In the genomic region with DNA sequence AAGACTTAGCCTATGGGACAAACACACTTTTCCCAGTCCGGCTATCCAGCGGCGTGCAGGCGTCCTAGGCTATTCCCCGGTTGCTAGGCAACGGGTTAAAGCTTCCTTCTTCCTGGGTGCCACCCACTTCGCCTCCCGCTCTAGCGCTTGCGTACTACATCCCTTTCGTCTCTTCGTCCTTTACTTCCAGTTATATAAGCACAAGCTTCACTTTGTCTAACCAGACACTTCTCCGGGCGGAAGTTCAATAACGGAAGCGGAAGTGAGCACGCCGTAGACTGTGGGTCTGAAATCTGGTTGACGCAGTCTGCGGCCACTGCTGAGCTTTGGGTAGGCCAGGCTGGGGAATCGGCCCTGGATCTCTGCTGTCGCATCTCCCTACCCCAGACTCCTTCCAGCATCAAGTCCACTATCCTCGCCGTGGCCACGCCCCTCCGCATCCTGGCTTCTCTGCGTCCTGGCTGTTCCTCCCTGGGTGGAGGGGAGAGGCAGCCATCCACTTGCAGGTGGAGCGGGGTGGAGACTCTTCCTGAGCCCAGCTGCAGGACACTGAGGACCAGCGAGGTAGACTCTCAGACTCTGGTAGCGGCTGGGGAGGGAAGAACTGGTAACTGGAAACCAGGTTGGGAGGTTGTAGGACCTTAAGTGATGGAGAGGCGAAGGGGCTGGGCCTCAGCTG, we compare ENCODE assay signal across 8 mouse cellular contexts. TPM values are rescaled to one million over a fixed set of nuclear protein-coding genes. Genes with fewer than 3 reads are reported as not detected.
DNase-seq lines count a peak whose midpoint lies in the region; ATAC-seq and TF ChIP-seq lines count a peak whose summit lies in the region.

A gene (plus strand): TSS at position 206 of the 679 bp plus-strand sequence.

- intact Hi-C loops in gastrocnemius, adult 2 months (cut with DNase I), result loop anchor here (1.0 kb wide), 1 partner anchor 331 kb away; no protein-coding TSS in a partner anchor
- intact Hi-C loops in left cerebral cortex, adult 2 months (cut with DNase I), result loop anchor here (2.0 kb wide), 1 partner anchor 15 kb away; no protein-coding TSS in a partner anchor

- peak within 1 kb of the TSS; percentile 86 for H3K4me2 ChIP-seq in hindbrain, postnatal 0 days (ENCODE audit: low read depth, low read length)

- H3K4me1 ChIP-seq in hindbrain, postnatal 0 days (ENCODE audit: insufficient read depth, low read length), result peaks cover 6% of the 10 kb centered on the region

- H3K27me3 ChIP-seq in hindbrain, postnatal 0 days (ENCODE audit: insufficient read depth, low read length), result no peaks in the 10 kb centered on the region

- peak; percentile 98 for ATAC-seq in activated CD4-positive, CD25-positive, alpha-beta regulatory T cell, adult 4 months
- peak; percentile 98 for ATAC-seq in common myeloid progenitor, adult 5-6 weeks (replicated peaks; ENCODE audit: low read depth, poor library complexity, severe bottlenecking)
- ATAC-seq in hindbrain, postnatal 0 days, result peak; percentile 98
- ATAC-seq in megakaryocyte, adult 5-6 weeks (ENCODE audit: poor library complexity, severe bottlenecking), result peak; percentile 98

- H3K36me3 ChIP-seq in hindbrain, postnatal 0 days (ENCODE audit: insufficient read depth, low read length), result no peaks in the 10 kb centered on the region

- WGBS in hindbrain, postnatal 0 days, result under 1% methylated on average over 31 of the region's 31 CpGs

- DNase-seq in gastrocnemius, adult 2 months, result peak; percentile 90
- DNase-seq in hindbrain, postnatal 0 days (ENCODE audit: low spot score), result peak; percentile 97
- peak; percentile 83 to 90 for DNase-seq in left cerebral cortex, adult 2 months (ENCODE audit: extremely low spot score in 1 of 2, low spot score in 2 of 2)
- DNase-seq in right cerebral cortex, adult 2 months (ENCODE audit: low spot score in 2 of 2), result peak; percentile 90 to 93
- peak; percentile 76 to 89 for DNase-seq in urinary bladder, postnatal 36 days (ENCODE audit: low spot score in 2 of 2)

- H3K9me3 ChIP-seq in hindbrain, postnatal 0 days (ENCODE audit: low read length), result no peaks in the 10 kb centered on the region

- peak within 1 kb of the TSS; percentile 92 for H3K9ac ChIP-seq in hindbrain, postnatal 0 days (replicated peaks; ENCODE audit: low read length)

- H3K4me3 ChIP-seq in gastrocnemius, adult 2 months, result peak within 1 kb of the TSS; percentile 92
- H3K4me3 ChIP-seq in hindbrain, postnatal 0 days (ENCODE audit: low read length), result peak within 1 kb of the TSS; percentile 82
- H3K4me3 ChIP-seq in left cerebral cortex, adult 2 months, result peak within 1 kb of the TSS; percentile 70

- peak within 1 kb of the TSS; percentile 90 for H3K27ac ChIP-seq in gastrocnemius, adult 2 months
- H3K27ac ChIP-seq in hindbrain, postnatal 0 days, result peak within 1 kb of the TSS; percentile 88
- peak within 1 kb of the TSS; percentile 85 for H3K27ac ChIP-seq in left cerebral cortex, adult 2 months

- no peak for TF ChIP-seq CTCF in gastrocnemius, adult 2 months (IDR thresholded peaks at IDR 0.05)
- no peak for TF ChIP-seq CTCF in hindbrain, postnatal 0 days (IDR thresholded peaks at IDR 0.05; ENCODE audit: low read depth)
- no peak for TF ChIP-seq CTCF in left cerebral cortex, adult 2 months (IDR thresholded peaks at IDR 0.05)

RNA-seq across cellular contexts. Expression of the gene that starts here (rescaled TPM):
- 10 to 100 TPM; 26.8 to 32.4 TPM for polyA plus RNA-seq in activated CD4-positive, CD25-positive, alpha-beta regulatory T cell, adult 4 months (2017; shearing (Covaris generic))
- total RNA-seq in common myeloid progenitor, adult 5-6 weeks (2017), result 12.7 and 14.7 TPM in 2 replicates
- total RNA-seq in gastrocnemius, adult 2 months (2021), result 10 to 100 TPM; 10.9 to 12.8 TPM
- total RNA-seq in hindbrain, postnatal 0 days (2014; rRNA removed), result 36.8 and 40.8 TPM in 2 replicates
- 29.4 and 31.7 TPM in 2 replicates for polyA plus RNA-seq in hindbrain, postnatal 0 days (2015; fragmentation: Nextera tagmentation; extraction: Ambion mirVana)
- total RNA-seq in left cerebral cortex, adult 2 months (2021), result 10 to 100 TPM; 45.3 to 46.1 TPM
- total RNA-seq in megakaryocyte, adult 5-6 weeks (2015), result 10.8 and 11.8 TPM in 2 replicates
- total RNA-seq in megakaryocyte, adult 5-6 weeks (2017), result 13.0 and 16.6 TPM in 2 replicates

Comparison
In these comparisons a context has a peak if more than half of its experiments do, and no peak if none do; other contexts are left out.
1. Peak in every context shown above with its lines: DNase-seq, ATAC-seq, H3K4me3 ChIP-seq and H3K27ac ChIP-seq.